Mouse (Mus musculus) cerebellum, adult 9-11 months (tissue): ENCODE results near the gene Lrrc23.

Source experiments
- DNase-seq: peaks from one replicate; pipeline ENCODE4 v3.0.0; 2022

Gene Lrrc23

DNA sequence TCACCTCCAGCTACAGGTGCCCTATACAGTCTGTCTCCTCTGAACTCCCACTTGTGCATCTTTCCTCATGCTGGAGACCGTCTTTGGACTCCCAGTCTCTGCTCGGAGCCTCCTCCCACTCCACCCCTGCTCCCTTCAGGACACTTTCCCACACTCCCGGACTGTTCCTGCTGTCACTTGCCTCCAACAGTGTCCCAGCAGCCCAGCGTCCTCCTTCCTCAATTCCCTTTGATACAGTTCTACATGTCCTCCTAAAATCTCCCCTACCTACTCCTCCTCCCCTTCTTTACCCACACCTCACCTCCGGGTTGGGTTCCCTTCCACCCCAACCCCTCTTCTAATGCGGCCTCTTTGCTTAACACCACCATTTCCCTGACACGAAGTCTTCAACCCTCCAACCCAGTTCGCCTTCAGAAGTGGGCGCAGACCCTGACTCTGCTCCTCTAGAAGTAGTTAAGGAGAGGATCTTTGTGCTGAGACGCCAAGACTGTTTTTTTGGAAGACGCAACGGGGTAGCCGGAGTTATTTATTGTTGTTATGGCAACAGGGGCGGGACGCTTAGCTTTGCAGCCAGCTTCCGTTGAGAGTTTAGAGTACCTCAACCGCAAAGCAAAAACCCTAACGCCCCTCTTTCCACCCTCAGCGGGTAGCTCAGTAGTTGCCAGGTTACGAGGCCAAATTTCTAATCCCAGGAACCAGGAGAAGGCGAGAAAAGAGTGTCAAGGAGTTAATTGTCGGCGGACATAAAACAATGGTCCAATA, at the start of gene Lrrc23:
Gene Lrrc23, minus strand, starts transcription at position 506 of the 762 bp plus-strand sequence.
- peak; percentile 52 for DNase-seq

- DNase-seq = peak; percentile 78
These were observed 48.6 kb upstream of the Lrrc23 start for GRCm38 (mm10) chr6:124828101-124828592.

DNA sequence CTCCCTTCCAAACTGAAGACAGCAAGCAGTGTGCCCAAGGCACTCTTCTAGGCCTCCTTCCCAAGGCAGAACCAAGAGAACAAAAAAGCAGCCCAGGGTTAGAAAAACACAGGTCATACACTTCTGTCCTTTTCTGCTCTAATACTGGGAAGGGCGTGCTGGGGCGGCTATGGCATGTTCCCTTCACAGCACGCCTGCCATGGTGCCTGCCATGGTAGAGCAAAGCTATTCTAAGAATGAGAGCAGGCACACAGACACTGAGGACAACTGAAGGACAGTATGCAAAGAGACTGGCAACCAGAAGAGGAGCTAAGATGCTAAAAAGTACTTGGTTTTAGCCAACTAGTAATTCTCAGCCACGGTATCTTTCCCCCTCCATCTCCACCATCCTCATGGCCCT, 42.5 kb upstream of the Lrrc23 start:
- DNase-seq = no peak

DNA sequence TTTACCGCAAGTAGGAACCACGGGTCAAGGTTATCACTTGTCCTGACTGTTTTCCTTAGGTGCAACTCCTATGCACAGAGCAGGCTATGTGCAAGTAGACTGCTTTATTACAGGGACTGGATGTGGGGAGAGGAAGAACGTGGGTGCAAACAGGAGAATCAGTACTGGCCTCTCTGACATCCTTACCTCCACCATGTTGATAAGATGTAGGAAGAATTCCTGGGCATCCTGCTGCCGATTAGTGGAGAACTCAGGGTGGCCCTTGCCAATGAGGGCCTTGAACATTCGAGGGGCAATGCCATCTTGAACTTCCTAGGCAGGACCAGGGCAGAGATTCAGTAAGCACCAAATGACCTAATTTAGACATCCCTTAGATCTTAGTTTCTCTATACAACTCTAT, 41.4 kb upstream of the Lrrc23 start:
- no peak for DNase-seq

DNA sequence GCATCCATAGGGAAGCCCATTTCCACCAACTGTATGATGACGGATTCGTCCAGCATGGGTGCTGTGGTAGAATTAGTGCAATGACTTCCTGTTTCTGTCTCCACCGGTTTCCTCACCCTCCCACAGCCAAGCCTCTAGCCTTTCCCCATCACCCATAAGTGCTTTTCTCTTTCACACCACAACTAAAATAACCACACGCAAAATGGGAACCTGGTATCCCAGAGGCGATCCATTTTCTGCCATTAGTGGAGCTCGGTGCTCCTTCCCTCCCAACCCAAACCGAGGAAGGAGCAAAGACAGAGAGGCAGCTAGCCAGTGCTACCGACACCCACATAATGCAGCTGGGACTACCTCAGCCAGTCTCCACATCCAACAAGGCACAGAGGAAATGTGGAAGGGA, 38.4 kb upstream of the Lrrc23 start:
- no peak for DNase-seq

- peak; percentile 30 for DNase-seq
These were observed 38.0 kb upstream of the Lrrc23 start for GRCm38 (mm10) chr6:124817563-124817962.

GRCm38 (mm10) chr6:124817125-124817524, 37.6 kb upstream of the Lrrc23 start:
- peak; percentile 18 for DNase-seq

DNA sequence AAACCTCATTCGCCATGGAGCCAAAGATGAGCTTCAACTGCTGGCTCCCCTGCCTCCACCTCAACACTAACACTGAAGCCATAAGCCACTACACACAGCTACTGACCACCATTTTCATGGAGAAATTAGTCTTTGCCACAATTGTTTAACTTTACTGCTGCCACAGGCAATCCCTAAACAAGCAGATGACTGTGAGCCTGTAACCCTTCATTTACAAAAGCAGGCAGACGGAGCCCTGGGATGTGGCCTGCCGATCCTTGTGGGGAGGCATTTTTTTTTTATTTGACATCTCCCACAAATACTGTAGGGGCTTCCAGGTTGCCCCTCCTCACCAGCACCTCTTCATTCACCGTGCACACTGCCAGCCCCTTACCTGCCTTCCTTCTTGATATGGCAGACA, 37.1 kb upstream of the Lrrc23 start:
- DNase-seq = no peak

- peak; percentile 63 for DNase-seq
These were observed 35.6 kb upstream of the Lrrc23 start for GRCm38 (mm10) chr6:124814858-124815774.

GRCm38 (mm10) chr6:124814448-124814847, 34.9 kb upstream of the Lrrc23 start:
- no peak for DNase-seq

GRCm38 (mm10) chr6:124813933-124814332, 34.4 kb upstream of the Lrrc23 start, which contains the start of gene Tpi1:
TSS of gene Tpi1 (minus strand) at chr6:124814296.
- DNase-seq = peak; percentile 94

DNA sequence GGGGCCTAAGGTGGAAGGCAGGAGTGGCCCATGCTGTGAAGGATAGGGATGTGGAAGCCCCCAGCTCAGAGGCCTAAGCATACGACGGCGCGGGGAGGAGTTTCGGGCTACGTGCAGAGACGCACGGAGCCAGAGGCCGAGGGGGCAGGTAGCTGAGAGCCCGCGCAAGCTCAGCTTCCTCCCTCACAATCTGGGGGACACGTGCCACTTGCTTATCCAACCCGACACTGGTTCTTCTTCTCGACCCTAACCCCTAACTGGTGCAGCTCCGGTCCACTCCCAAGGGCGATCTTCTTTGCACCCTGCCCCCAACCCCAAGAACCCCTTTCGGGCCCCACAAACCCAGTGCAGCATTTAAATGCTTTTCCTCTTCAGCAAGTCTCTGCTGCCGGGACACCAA, 34.0 kb upstream of the Lrrc23 start:
- DNase-seq = peak; percentile 87

DNA sequence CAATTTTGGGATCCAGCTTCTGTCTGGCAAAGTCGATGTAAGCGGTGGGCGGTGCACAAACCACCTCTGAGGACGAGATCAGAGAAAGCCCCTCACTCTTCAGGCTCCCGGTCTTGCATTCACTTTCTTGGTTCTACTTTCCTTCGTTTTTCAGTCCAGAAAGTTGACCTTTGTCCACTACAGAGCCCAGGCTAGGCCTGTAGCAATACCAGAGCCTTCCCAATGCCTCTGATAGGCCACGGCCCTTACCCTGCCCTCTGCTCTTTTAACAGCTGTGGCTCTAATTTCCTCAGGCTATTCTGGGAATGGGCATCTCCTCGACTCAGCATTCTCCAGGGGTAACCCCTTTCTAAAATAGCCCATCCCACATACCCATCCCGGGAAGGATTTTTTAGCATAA, 33.3 kb upstream of the Lrrc23 start:
- DNase-seq = no peak

- peak; percentile 60 for DNase-seq
These were observed 32.4 kb upstream of the Lrrc23 start for GRCm38 (mm10) chr6:124811701-124812560.

DNA sequence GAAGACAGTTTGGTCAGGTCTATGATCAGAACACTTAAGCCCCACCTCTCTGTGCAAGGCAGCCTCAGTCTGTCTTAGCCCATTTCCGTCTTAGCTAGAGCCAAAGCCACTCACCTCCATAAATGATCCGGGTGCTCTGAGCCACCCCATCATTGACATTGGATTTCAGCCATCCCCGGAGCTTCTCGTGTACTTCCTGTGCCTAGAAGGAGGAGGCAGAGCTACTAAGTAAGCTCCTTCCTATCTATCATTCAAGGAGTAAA, 31.8 kb upstream of the Lrrc23 start:
- DNase-seq = no peak

- DNase-seq = peak; percentile 62
These were observed 31.3 kb upstream of the Lrrc23 start for GRCm38 (mm10) chr6:124810566-124811402.

- peak; percentile 63 for DNase-seq
These were observed 30.4 kb upstream of the Lrrc23 start for GRCm38 (mm10) chr6:124809775-124810538.

GRCm38 (mm10) chr6:124809052-124809774, 29.7 kb upstream of the Lrrc23 start:
- DNase-seq = peak; percentile 89

GRCm38 (mm10) chr6:124808358-124809012, 29.0 kb upstream of the Lrrc23 start, which contains the start of gene Spsb2:
TSS of gene Spsb2 (plus strand) at chr6:124808661.
- peak; percentile 73 for DNase-seq

- DNase-seq = peak; percentile 37
These were observed 28.4 kb upstream of the Lrrc23 start for GRCm38 (mm10) chr6:124807986-124808357.
